Mouse (Mus musculus) activated CD4-positive, CD25-positive, alpha-beta regulatory T cell (primary cell): ENCODE data around the gene Hdac9. TPM values are rescaled to one million over a fixed set of nuclear protein-coding genes. Genes with fewer than 3 reads are reported as not detected.

ENCODE experiments used
- polyA plus RNA-seq, 2 experiments: library from polyadenylated mRNA; unstranded; fragments of 100-300 nt; shearing (Covaris generic); gene quantifications; one replicate each; pipeline ENCODE4 v1.2.1; 2017

The Hdac9 gene
- polyA plus RNA-seq, result under 1 TPM; 0.38 to 0.70 TPM

DNA sequence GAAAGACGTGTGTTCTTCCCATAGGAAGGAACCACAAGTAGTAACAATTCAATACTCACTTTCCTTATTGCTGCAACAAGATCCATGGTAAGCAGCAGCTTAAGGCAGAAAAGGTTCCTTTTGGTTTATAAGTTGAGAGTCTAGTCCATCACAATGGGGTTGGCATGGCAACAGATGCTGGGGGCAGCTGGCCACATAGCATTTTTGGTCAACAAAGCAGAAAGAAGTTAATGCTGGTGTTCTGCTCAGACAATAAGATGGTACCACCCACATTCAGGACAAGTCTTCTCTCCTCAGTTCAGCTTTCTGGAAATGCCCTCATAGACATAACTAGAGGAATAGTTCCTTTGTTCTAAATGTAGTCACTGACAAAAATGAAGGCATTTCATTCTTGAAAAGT lies at the start of gene Hdac9:
Gene Hdac9 (minus strand): TSS at position 101 of the 400 bp plus-strand sequence.

Other genes starting within 250 kb of the Hdac9 start
- under 1 TPM; 0.10 to 0.75 TPM for gene Prps1l1, start 67.7 kb upstream of the Hdac9 start, polyA plus RNA-seq
- gene Snx13, start 130.1 kb upstream of the Hdac9 start, polyA plus RNA-seq, result 10 to 100 TPM; 16.6 to 29.9 TPM